Mouse (Mus musculus) left cerebral cortex, adult 18-20 months (tissue): ENCODE measurements around the gene Scnn1g. TPM values are rescaled to one million over a fixed set of nuclear protein-coding genes. Genes with fewer than 3 reads are reported as not detected.

Experiments
- DNase-seq, 2 experiments: peaks; one replicate each; pipeline ENCODE4 v3.0.0; 2021 to 2022; ENCODE audit warnings: low spot score in 2 of 2, mixed read lengths in 1 of 2
- total RNA-seq, 2 experiments: library from RNA; stranded (reverse); gene quantifications; 2 replicates each; pipeline ENCODE4 v1.2.3; 2021

Scnn1g gene
- total RNA-seq, 2 experiments from 2014 or later = 0.14 to 0.28 TPM

- DNase-seq = no peak
These were observed 34.7 kb downstream of the Scnn1g start for GRCm38 (mm10) chr7:121768983-121769382.

- DNase-seq = no peak
These were observed 44.3 kb downstream of the Scnn1g start for GRCm38 (mm10) chr7:121778553-121778952.

- DNase-seq = no peak
These were observed 44.7 kb downstream of the Scnn1g start for GRCm38 (mm10) chr7:121778980-121779379.

- no peak for DNase-seq
These were observed 45.1 kb downstream of the Scnn1g start for GRCm38 (mm10) chr7:121779409-121779808.

DNA sequence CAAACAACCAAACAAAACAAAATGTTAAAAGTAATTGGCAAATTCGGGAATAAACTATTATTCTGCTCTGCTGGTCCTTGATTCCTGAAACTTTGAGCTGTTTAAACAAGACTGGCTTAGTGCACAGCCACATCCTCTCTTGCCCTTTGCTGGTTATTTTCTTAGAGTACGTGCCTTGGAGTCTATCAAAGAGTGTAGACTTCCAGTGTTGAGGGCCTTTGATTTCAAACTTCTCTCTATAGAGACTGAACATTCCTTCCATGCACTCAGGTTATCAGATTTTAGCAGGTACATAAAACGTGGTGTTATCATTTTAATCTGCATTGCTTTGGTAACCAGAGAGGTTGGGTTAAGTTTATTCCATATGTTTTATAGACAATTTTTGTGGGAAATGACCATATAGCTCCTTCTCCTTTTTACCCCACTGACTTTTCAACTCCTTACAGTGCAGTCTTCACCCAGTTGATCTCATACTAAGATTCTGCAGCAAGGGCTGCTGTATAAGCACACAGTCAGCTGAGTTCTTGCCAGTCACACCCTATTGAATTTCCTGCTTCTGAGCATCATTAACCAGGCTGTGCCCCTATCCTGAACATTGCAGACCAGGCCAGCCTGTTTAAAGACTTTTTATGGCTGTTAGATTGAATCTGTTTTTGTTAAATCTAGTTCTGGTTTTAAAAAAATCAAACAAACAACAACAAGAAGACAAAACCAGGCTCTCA, 48.1 kb downstream of the Scnn1g start:
- DNase-seq = no peak

DNA sequence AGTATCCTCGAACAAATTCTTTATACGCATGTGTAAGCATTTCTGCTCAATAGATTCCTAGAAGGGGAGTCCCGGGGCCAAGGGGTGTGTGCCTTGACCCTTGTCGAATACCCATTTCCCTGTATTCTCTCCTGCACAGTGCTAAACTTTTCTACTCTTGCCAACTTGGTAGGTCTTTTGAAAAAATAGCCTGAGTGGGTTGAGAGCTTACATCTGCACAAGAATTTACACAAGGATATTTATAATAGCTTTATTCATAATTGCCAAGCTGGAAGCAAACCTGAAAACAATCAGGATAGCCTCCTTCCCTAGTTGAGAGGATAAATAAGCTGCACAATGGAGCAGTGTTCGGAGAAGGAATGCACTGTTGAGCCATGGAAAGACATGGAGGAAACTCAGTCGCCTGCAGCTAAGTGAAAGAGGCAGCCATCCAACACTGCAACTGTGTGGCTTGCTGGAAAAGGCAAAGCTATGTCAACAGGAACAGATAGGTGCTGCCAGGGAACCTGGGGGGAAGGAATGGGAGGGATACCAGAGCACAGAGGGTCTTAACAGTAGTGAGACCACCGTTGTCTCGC, 51.5 kb downstream of the Scnn1g start:
- DNase-seq = no peak

GRCm38 (mm10) chr7:121797781-121798180, 63.5 kb downstream of the Scnn1g start:
- DNase-seq = no peak

DNA sequence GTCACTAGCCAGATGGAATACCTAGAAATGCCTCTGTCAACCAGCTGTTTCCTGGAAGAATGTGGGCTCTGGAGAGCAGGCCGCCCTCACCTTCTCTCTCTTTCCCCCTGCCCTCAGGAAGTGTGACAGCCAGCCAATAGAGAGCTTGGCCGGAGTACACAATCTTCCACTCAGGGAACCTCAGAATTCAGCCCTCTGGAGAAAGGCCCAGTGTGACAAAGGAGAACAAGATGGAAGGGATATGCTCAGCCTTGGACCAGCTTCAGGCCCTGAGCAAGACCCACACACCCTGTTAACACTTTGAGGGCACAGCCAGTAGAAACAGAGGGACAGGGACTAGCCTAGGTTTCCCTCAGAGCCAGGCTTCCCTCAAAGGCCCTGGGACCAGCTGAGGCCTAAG, 68.2 kb downstream of the Scnn1g start:
- DNase-seq = no peak

DNA sequence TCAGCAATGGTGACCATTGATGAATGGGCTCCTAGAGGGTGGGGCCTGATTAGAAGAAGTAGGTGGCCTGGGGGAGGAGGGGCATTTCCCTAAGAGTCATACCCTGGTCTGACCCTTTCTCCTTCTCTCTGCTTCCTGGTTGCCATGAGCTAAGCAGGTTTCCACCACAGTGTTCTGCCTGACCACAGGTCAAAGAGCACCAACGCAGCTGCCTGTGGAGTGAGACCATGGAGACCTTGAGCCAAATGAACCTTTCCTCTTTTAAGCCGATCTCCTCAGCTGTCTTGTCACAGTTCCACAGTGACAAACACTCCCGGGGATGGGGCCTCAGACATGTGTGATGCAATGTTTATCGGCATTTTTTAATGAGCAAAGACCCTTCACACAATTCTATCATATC, 68.7 kb downstream of the Scnn1g start:
- no peak for DNase-seq

- peak; percentile 52 to 61 for DNase-seq
These were observed 71.7 kb downstream of the Scnn1g start for GRCm38 (mm10) chr7:121805811-121806496.

GRCm38 (mm10) chr7:121807726-121808580, 73.7 kb downstream of the Scnn1g start:
- DNase-seq = no peak

Other genes starting within 250 kb of the Scnn1g start
- 10 to 100 TPM; 73.2 to 75.9 TPM for gene Usp31, start 27.2 kb upstream of the Scnn1g start, total RNA-seq
- gene Scnn1b, start 130.6 kb downstream of the Scnn1g start, total RNA-seq = not detected
- gene Cog7, start 247.2 kb downstream of the Scnn1g start, total RNA-seq = 10 to 100 TPM; 44.3 to 46.2 TPM